Mouse (Mus musculus): Measurements from ENCODE around the gene Hist1h3a.

DNA sequence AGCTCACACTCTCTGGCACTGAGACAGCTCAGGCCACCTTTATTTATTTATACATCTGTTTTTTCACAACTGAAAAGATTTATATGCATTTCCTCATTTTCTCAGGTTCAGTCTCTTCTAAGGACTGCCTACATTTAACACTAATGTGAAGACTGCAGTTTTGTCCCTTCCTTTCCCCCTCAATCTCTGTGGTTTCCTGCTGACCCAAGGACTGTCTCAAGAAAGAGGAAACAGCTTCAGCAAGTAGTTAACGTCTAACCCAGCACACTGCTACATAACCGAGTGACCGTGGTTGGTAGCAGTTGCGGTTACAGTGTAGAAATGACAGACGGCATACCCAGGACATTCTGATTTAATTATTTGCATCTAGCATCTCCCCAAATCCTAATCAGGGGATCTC, 37.2 kb upstream of the Hist1h3a start:
- no peak for TF ChIP-seq GATA1 (IDR thresholded peaks at IDR 0.05; ENCODE audit: borderline replicate concordance, low read length)
- TF ChIP-seq FLI1 (IDR thresholded peaks at IDR 0.05; ENCODE audit: low read length): no peak
